Mouse (Mus musculus) frontal cortex, postnatal 14 days (tissue): ENCODE data around the gene Cx3cr1.

Source experiments
- DNase-seq, 2 experiments: peaks; one replicate each; pipeline ENCODE4 v3.0.0; 2022; ENCODE audit warnings: low spot score in 2 of 2

The Cx3cr1 gene

DNA sequence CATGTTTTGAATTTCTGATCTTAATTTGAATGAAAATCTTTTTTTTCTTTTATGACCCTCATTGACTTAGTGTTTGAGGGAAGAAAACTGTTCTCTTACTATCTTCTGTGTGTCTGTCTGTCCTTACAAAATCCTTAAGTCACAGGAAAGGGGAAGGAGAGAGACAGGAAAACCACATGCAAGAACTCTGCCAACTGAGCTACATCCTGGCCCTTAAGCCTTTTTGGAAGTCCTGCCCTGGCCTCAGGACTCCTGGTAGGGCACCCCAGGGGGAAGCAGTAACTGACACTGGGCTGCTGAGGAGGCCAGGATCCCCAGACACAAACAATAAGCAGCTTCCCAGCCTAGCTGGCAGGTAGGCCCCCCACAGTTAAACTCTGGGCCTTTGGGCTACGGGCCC lies 126.4 kb downstream of the Cx3cr1 start:
- no peak for DNase-seq

DNA sequence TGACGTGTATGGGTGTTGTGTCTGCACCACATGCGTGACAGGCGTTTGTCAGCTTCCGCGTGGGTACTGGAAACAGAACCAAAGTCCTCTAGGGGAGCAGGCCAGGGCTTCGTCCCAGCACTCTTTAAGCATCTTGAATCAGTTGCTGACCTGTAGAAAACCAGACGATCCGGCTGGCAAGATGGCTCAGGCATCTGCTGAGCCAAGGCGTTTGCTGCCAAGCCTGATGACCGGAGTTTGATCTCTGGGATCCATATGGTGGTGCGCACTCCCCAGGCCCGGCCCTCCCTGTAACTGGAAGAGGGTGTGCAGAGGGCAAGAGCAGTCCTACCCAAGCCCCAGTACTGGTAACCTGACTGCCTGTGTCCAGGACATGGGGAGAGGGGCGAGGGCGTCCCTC lies 127.8 kb downstream of the Cx3cr1 start:
- no peak for DNase-seq

DNA sequence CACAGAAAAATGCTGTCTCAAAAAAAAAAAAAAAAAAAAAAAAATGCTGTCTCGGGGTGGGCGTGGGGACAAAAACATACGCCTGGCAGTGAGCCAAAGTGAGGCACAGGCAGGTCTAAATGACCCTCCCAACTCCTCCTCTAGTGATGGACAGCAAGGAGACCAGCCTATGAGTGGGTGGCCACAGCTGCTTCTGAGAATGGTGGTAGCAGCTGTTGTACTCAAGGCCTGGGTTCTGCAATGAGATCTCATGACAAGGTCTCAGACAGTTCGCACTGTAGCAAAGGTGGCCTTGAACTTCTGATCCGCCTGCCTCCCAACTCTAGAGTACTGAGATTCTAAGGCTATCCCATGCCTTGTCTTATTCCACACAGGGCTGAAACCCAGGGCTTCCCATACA lies 128.3 kb downstream of the Cx3cr1 start:
- DNase-seq: no peak

DNA sequence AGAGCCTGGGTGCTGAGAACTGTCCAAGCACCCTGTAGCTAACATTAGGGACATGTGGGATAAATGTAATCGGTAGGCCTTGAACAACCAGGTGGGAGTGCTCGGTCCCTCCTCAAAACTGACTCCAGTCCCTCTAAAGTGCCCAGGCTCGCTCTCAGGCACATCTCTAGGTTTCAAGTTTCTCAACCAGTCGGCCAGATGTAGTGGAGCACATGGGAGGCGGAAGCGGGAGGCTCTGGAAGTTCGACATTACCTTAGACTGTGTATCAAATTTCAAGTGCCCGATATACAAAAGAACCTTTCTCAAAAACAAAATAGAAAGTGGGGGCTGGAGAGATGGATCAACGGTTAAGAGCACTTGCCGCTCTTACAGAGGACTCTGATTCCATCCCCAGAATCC lies 130.0 kb downstream of the Cx3cr1 start:
- no peak for DNase-seq

DNA sequence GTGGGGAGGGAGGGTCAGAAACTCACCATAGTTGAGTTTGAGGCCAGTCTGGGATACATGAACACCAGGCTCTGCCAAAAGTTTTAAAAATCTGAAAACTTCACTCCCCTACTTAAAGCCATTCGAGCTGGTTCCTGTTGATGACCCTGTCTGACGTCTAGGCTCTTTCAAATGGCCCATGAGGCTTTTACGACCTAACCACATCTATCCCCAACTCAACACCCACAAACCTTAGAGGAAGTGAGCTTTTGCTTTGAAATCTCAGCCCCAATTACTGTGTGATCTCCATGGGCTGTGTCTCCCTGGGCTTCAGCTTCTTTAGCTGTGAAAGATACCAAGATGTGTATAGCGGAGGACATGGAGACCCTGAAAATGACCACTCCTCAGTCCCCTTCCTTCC lies 131.2 kb downstream of the Cx3cr1 start:
- no peak for DNase-seq

DNA sequence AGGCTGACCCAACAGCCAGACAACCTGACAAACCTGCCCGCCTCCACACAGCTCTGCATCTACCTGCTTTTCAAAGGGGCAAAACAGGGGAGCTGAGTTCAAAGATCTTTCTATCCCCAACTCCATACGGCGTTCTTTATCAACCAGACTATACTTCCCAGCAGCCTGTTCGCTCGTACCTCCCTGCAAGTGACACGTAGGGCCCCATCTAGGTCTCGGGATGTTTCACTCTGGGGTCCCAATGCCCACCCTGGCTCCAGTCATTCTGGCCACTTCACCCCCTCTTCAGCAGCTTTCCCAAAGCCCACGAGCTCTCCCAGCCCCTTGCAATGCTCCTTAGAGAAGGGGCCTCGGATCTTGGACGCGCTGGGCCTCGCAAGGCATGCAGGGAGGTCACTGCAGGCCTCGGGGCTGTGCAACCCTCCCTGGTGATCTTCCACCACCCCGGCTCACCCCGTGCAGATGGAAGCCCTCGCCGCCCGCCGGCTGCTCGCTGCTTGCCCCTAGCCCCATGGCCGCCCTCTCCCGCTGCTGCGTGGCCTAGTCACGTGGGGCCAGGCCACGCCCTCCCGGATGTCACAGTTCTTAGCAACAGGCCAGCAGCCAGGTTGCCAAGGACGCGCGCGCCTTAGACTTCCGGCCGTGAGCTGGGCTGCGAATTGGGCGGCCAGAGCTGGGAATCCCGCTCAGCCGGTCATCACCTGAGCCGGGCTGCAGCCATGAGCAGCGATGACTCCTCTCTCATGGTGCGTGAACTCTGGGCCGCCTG lies 132.5 kb downstream of the Cx3cr1 start, which contains the start of the genes Gorasp1 and Ttc21a:
Gorasp1 (minus strand) TSS at position 561 of the 769 bp plus-strand sequence.
Ttc21a (plus strand) TSS at position 602 of the 769 bp plus-strand sequence.
- peak; percentile 84 to 86 for DNase-seq

DNA sequence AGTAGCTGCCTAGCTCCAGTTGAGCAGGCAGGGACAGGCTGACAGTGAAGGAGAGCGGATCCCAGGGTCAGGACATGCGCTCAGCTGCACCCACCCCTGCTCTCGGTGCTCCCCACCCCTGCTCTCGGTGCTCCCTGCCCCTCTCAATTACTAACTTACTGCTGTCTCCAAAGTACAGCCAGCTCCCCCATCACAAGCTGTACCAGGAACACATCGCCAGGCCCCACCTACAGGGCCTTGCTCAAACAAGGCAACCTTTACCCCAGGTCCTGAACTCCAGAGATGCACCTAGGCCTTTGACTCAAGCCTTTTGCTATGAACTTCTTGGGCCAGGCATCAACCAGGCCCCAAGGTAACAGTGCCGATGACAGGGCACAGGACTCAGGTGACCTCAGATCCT lies 136.0 kb downstream of the Cx3cr1 start:
- no peak for DNase-seq

DNA sequence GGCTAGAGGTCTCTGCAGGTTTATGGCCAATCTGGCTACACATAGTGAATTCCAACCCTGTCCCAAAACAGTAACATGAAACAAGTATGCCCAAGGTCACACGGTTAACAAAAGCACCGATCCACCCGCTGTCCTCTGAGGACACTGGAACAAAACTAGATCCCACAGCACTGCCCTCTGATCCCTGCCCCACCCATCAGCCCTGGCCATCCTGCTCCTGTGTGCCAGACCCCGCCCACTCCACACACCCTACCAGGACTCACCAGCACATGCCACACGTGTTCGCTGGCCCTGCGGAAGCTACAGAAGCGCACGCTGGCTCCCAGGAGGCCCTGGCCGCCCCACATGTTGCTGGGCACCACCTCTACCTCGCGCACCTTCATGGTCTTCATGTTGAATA lies 137.3 kb downstream of the Cx3cr1 start:
- no peak for DNase-seq

DNA sequence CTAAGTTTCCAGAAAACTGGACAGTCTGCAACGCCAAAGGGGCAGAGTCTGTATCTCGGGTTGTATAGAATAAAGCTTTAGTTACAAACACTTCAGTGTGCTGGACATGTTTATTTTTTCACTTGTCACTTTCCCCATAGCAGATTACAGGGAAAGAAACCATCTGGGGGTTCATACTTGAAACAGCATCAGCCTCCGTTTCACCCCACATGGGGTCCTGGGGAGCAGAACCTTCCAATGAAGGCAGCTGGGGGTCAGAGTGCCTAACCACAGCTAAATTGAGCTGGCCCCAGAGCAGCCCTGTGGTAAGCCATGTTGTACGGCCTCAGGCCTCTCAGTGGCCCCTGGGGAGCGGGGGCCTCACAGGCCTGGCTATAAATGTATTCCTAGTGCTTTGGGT lies 143.2 kb downstream of the Cx3cr1 start:
- DNase-seq: no peak

DNA sequence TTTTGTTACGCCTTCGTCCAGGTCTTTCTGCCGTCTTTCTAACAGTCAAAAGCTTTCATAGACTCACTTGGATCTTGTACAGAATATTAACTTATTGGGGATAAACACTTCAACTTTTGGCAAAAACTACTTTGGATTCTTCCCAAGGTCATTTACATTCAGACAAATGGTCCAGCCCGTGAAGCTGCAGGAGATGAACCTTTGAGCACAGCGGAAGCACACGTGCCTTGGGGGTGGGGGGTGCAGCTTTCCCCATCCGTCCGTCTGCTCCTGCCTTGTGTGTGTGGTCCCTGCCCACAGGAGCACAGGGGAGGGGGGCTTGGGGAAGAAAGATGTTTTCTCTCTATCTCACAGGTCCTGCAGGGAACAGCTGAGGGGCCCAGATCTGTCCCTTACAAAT lies 143.9 kb downstream of the Cx3cr1 start:
- no peak for DNase-seq

DNA sequence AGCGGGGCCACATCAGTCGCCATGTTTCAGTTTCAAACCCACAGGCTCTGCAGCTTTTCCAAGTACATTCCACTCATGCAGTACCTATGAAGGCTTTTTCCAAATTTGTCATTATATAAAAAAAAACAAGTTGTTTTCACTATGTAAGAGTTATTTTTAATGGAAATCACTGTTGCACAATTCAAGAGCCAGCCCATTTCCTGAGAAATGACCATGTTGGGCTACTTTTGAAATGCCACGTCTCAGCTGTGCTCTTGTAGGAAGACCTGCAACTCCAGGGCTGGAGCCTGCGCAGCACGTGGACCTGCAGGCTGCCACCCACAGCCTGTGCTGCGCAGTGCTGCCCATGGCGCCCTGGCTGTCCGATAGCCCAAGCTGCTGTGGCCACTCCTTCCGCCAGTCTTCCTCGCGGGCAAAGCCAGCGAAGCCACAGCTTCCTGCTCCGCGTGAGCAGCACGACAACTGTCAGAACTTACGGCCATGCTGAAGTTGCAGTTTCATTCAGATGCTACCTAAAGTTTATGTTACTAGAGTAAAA lies 144.5 kb downstream of the Cx3cr1 start:
- no peak for DNase-seq

DNA sequence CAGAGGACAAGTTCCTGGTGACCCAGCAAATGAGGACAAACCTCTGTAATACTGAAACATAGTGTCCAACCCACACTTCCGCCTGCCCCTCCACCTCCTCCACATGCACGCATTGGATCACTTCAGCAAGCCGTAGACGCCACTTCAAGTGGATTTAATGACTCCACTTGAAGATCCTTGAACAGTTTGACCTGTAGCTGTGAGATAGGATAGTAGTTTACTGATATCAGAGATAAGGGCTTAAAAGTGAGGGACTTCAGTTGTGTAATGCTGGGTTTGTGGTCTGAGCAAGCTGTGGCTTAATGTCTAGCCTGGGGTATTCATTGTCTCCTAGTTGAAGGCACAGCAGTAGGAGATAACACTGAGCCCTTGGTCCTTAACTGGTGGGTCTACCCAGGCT lies 146.2 kb downstream of the Cx3cr1 start:
- DNase-seq: no peak

DNA sequence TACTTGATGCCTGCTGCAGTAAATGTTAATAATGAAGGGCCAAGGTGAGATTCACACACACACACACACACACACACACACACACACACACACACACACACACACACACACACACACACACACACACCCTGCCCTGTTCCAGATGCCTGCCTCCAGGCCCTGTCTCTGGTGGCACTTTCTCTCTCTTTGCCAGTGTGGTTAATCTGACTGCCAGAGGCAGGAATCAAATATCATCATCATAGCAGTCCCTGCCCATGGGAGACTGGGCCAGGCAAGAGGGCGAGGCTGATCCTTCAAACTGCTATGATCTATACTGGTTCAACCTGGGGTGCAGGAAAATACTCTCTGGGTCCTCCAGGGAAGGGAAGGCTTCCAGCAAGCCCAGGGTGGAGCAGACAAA lies 149.8 kb downstream of the Cx3cr1 start:
- no peak for DNase-seq

DNA sequence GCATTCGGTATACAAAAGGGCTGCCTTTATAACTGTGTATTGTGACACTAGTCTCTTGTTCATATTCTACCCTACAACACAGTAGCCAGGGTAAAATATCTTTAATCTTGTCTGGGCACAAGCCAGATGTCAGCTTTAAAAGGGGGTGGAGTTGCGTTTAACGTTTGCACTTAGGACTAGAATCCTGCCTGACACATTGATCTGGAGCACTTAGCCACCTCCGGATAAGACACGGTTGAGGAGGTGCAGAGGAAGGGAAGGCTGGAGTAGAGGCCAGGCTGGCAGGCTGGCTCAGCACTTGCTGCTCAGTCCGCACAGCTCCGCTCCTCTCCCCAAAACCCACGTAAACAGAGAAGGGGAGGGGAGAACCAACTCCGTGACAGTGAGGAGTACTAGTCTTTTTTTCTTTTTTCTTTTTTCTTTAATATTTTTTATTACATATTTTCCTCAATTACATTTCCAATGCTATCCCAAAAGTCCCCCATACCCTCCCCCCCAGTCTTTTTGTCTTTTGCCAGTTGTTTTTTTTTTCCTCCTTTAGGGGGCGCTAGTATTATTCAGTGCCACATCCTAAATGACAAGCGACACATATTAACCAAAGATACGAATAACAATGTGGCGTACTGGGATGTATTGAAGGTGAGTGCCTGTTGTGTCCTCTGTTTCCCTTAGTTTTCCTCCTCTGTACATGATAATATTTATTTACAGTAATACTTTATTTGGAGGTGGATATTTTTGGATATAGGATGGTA lies 156.4 kb downstream of the Cx3cr1 start:
- no peak for DNase-seq

DNA sequence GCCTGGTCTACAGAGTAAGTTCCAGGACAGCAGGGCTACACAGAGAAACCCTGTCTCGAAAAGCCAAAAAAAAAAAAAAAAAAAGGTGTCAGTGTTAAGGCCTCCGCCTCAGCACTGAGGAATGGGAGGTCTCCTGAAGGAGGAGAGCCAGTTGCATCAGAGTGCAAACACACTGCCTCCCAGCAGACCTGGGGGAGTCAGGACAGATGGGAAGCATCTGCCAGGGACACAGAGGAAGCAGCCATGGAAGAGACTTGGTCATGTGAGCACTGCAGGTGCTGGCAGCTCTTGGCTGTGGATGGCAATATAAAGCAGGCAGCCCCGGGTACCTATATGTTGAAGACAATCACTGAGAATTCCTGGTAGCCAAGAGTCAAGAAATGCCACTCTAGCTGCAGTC lies 159.7 kb downstream of the Cx3cr1 start:
- DNase-seq: no peak

DNA sequence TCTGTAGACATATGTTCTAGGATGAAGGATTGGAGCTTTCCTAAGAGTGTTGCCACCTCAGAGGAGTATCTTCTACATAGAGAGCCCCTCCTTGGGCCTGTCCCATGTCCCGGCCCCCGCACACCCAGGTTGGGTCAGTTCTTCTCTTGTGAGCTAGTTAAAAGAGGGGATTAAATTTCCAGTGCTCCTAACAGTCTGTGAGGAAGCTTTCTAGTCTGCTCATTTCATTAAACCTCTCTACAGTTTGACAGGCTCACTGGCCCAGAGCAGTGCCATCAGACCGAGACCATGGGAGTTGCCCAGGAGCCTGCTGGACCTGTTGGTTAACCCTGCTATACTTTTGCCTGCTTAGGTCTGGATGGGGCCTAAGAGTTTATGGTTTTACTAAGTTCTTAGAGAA lies 161.0 kb downstream of the Cx3cr1 start:
- no peak for DNase-seq

DNA sequence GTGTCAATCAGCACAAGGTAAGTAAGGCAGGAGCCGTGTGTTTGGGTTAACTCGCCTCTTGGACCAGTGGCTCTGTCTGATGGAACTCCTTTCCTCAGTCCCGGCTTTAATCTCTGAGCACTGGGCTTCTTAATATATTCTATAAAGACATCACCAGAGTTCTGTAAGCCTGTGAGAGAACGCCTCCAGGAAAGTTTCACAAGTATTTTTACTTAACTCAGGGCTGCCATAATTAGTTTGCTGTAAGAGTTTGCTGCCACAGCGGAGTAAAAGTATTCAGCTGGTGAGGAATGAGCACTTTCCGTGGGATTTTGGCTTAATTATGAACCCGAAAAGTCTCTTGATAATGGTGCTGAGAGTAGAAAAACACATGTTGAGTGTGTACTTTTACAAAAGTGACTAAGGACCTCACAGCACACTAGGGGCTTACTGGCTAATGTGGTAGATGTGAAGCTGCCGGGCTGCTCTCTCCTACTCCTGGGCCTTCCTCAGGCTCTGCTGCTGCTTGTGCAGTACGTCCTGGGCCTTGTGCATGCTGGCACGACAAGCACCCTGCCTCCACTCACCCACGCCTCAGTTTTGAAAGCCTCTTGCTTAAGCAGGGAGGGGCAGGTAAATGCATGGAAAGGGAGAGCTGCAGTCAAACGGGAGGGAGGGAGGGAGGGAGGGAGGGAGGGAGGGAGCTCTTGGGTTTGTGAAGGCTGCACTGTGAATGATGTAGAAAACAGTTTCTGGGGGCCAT lies 167.1 kb downstream of the Cx3cr1 start:
- no peak for DNase-seq

DNA sequence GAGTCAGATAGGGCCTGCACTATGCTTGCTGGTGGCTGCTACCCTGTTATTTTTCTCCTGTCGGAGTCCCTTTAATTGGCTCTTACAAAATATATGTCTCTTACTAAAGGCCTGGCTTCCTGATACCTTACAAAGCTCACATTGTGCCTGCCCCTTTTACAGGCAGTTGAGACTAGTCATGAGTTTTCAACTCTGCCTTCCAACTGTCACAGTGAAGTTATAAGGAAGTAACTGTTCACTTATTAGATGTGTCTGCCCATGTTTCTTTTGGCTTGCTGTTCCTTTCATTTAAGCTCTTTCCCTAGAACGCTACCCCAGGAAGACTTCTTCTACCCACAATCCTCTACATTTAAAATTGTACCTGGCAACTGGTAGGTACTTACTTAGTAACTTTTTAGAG lies 170.2 kb downstream of the Cx3cr1 start:
- no peak for DNase-seq

DNA sequence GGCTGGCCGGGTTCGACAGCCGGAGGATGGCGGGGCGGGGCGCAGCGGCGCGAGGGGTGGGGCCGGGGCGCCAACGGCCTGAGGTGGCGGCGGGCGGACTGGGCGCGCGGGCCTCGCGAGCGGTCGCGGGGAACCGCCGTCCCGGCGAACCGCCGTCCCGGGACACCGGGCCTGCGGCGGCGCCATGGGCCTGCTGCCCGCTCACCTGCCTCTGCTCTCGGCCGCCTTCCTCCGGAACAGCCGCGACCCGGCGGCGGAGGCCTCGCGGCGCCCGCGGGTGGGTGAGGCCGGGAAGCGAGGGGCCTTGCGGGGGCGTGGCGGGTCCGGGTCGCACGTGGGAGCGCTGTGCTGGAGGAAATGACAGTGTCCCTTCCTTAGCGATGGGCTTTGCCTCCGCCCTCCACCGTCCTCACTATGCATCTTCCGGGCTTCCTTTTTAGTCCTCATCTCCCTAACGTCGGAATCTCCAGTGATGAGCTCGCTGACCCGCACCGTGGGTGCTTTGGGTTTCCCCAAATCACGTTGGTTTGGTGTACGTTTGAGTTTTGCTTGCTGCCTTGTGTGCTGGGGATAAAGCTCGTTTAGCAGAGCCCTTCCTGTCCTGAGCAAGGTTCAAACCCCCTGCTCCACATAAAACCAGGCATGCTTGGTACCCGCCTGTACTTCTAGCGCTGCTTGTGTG lies 174.5 kb downstream of the Cx3cr1 start:
- DNase-seq: peak in 1 of 2 experiments; percentile 30

DNA sequence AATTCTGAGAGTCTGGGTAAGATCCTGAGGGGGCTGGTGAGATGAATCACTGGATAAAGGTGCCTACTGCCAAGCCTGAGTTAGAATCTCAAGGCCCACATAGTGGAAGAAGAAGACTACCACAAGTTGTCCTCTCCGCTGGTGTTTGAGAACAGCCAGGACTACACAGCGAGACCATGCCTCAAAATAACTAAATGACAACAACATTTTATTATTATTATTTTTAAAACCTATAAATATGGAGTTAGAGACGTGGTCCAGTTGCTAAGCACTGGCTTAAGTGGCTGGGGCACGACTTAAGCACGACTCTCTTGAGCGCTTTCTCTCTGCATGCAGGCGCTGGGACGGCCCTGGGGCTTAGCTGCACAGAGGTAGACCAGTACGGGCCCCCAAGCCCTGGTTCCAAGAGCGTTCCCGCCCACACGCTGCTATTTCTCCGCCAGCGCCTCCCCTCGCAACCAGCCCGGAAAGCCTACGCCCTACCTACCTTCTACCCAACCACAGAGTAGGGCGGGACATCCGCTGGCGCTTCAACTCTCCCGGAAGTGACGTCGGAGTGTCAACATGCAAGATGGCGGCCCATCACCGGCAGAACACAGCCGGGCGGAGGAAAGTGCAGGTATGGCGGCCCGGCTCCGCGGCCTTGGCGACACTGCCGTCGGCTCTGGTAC lies 175.2 kb downstream of the Cx3cr1 start, which contains the start of gene Wdr48:
Wdr48 (plus strand) TSS at position 540 of the 671 bp plus-strand sequence.
- peak; percentile 95 to 96 for DNase-seq

DNA sequence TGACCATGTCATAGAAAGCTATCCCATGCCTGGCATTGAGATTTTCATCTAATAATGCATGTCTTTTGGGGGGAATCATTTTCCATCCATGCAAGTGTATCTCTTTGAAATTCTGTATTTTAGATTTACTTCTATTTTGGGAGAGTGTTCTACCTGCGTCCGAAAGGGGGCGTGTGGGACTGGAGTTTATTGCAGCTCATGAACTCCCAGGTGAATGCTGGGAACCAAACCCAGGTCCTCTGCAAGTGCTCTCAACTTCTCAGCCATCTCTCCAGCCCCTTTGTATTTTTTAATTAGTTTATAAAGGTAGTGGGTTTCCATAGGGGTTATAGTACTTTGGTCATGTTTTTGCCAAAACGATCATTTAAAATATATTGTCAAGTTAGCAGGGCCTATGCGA lies 175.8 kb downstream of the Cx3cr1 start:
- DNase-seq: no peak
